Mouse (Mus musculus) forebrain, embryonic 12.5 days (tissue): ENCODE measurements around the gene Med16. TPM values are rescaled to one million over a fixed set of nuclear protein-coding genes. Genes with fewer than 3 reads are reported as not detected.

Experiments
- ATAC-seq: fragments of 200-750 bp; cut with Nextera tagmentation; 2 replicates; pipeline ENCODE4 v1.8.0; 2017; ENCODE audit warnings: moderate TSS enrichment; ENCODE audit not compliant: low FRiP score
- H3K27ac ChIP-seq: fragments of 300-500 bp; sonication (generic); 2 replicates; pipeline ENCODE4 v1.5.1; 2016; ENCODE audit warnings: mild to moderate bottlenecking
- H3K27me3 ChIP-seq: fragments of 300-500 bp; sonication (generic); 2 replicates; pipeline ENCODE4 v1.6.1; 2016; ENCODE audit warnings: mild to moderate bottlenecking
- H3K36me3 ChIP-seq: fragments of 300-500 bp; sonication (generic); replicated peaks from 2 replicates; pipeline ENCODE4 v1.6.1; 2016; ENCODE audit warnings: mild to moderate bottlenecking
- H3K4me1 ChIP-seq: fragments of 300-500 bp; sonication (generic); 2 replicates; pipeline ENCODE4 v1.6.1; 2016
- H3K4me2 ChIP-seq: fragments of 300-500 bp; sonication (generic); 2 replicates; pipeline ENCODE4 v1.6.1; 2016; ENCODE audit warnings: mild to moderate bottlenecking, moderate library complexity
- H3K4me3 ChIP-seq: fragments of 300-500 bp; sonication (generic); replicated peaks from 2 replicates; pipeline ENCODE4 v1.5.1; 2016; ENCODE audit warnings: mild to moderate bottlenecking
- H3K9ac ChIP-seq: fragments of 300-500 bp; sonication (generic); 2 replicates; pipeline ENCODE4 v1.6.1; 2016; ENCODE audit warnings: mild to moderate bottlenecking
- H3K9me3 ChIP-seq: fragments of 300-500 bp; sonication (generic); 2 replicates; pipeline ENCODE4 v1.6.1; 2016
- WGBS: fragments of 180-500 bp; shearing (Covaris S2); methylation state at CpG from one replicate; pipeline ENCODE4 v1.1.7; 2016; 5-methylcytosine and 5-hydroxymethylcytosine counted together
- polyA plus RNA-seq: library from polyadenylated mRNA; unstranded; fragments of >200 nt; fragmentation: Nextera tagmentation; extraction: Ambion mirVana; gene quantifications from 2 replicates; pipeline ENCODE4 v1.2.1, GENCODE M21; 2016

The Med16 gene
- polyA plus RNA-seq, 1 experiment from 2014 or later: 62.3 TPM

DNA sequence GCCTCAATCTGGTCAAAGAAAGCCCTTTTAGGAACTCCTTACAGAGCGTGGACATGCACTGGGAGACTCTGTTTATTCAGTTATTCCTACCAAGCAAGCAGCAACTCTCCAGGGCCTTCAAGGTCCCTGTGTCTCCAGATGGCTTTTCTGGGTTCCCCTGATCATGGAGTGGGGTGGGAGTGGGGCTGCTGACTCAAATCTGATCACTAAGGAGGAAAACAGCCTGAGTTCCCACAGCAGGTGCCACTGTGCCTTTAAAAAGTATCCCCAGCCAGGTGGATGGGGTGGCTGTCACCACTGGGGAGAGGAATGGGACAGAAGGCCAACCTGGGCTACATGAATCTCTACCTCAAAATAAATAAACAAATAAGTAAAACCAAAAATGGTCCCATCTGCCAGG is 34.3 kb upstream of the Med16 start:
- no peaks in the 10 kb centered on the region for H3K27me3 ChIP-seq
- H3K4me3 ChIP-seq: no peak overlapping the region
- H3K36me3 ChIP-seq: peaks cover 10% of the 10 kb centered on the region; the same call in 1 of the 2 replicates
- ATAC-seq: no peak
- peaks cover 31% of the 10 kb centered on the region for H3K4me1 ChIP-seq
- no peak overlapping the region for H3K4me2 ChIP-seq
- H3K9ac ChIP-seq: no peak overlapping the region
- H3K9me3 ChIP-seq: no peaks in the 10 kb centered on the region
- whole genome bisulfite sequencing: 86% methylated on average over 1 of the region's 1 CpGs
- H3K27ac ChIP-seq: no peak overlapping the region

GRCm38 (mm10) chr10:79940749-79941148 is 32.0 kb upstream of the Med16 start:
- no peak overlapping the region for H3K27ac ChIP-seq
- peaks cover 28% of the 10 kb centered on the region for H3K4me1 ChIP-seq
- H3K4me3 ChIP-seq: no peak overlapping the region
- no peak overlapping the region for H3K9ac ChIP-seq
- H3K9me3 ChIP-seq: no peaks in the 10 kb centered on the region
- H3K36me3 ChIP-seq: peaks cover 10% of the 10 kb centered on the region; the same call in 1 of the 2 replicates
- H3K4me2 ChIP-seq: no peak overlapping the region
- 76% methylated on average over 7 of the region's 7 CpGs for WGBS
- no peaks in the 10 kb centered on the region for H3K27me3 ChIP-seq
- no peak for ATAC-seq

DNA sequence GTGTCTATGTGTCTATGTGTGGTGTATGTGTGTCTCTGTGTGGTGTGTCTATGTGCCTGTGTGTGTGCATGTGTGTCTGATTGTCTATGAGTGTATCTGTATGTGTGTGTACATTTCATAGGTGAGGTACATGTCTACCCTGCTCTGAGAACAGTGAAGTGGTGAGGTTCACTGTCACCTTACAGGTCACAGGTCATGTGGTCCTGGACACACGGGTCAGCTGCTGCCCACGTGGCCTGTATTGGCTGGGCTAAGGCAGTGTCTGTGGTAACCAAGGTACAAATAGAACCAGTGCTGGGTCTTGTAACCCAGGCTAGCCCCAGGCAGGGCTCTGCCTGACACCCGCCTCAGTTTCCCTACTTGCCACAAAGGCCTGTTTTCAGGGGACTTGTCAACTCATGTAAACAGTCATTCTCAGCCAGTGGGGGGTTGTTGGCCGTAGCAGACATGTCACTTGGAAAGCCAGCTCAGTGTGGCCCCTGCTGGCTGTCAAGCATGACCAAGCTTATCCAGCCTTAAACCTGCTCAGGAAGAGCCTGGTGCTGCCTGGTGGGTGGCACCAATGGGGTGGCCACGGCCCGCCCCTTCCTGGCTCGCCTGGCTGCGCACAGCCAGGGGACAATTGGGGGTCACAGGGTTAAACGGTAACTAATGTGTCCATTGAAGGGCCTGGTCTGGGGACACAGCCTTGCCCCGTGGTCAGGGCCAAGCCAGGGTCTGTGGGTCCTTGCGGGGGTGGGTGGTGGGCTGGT is 29.2 kb upstream of the Med16 start:
- 66% methylated on average over 11 of the region's 11 CpGs for WGBS
- Histone ChIP-seq H3K4me1 (peaks cover 24% of the 10 kb centered on the region), H3K36me3 (peaks cover 26% of the 10 kb centered on the region), H3K9ac (no peak overlapping the region), H3K9me3 (no peaks in the 10 kb centered on the region), H3K4me2 (no peak overlapping the region), H3K4me3 (no peak overlapping the region), H3K27ac (no peak overlapping the region), H3K27me3 (no peaks in the 10 kb centered on the region)
- ATAC-seq: no peak

GRCm38 (mm10) chr10:79936911-79937441 is 28.3 kb upstream of the Med16 start:
- no peak overlapping the region for H3K9ac ChIP-seq
- peak overlapping the region; percentile 31; the same call in 1 of the 2 replicates for H3K27ac ChIP-seq
- H3K27me3 ChIP-seq: no peaks in the 10 kb centered on the region
- peaks cover 34% of the 10 kb centered on the region for H3K4me1 ChIP-seq
- no peak overlapping the region for H3K4me2 ChIP-seq
- no peak for ATAC-seq
- H3K9me3 ChIP-seq: no peaks in the 10 kb centered on the region
- WGBS: 81% methylated on average over 27 of the region's 27 CpGs
- peaks cover 32% of the 10 kb centered on the region for H3K36me3 ChIP-seq
- no peak overlapping the region for H3K4me3 ChIP-seq

GRCm38 (mm10) chr10:79936284-79936910 is 27.7 kb upstream of the Med16 start:
- Histone ChIP-seq H3K9ac (no peak overlapping the region), H3K4me1 (peaks cover 37% of the 10 kb centered on the region), H3K4me2 (no peak overlapping the region)

DNA sequence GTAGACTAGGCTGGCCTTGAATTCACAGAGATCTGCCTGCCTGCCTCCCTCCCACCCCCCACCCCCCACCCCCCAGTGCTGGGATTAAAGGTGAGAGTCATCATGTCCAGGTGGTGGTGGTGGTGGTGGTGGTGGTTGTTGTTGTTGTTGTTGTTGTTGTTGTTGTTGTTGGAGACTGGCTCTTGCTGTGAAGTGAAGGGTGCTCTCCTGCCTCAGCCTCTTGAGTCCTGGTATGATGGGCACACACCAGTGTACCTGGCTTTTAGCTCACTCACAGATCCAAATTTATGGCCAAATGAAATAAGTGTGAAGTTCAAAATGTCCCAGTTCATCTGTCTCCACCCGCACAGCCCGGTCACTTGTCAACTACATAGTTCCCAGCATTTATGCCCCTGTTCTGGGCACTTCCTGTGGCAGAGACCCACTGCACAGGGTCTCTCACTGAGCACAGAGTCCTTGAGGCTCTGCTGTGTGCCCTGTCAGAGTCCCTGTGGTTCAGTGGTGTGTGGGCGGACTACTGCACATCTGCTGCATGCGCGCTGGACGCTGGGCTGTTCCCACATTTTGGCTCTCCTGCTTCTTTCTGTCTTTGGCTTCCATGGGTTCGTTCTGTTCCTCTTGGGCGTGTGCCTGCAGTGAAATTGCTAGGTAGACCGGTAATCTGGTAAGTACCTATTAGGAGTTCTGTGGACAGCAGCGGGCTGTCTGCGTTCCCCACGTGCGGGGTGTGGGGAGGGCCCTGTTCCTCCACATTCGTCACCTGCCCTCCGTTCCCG is 26.3 kb upstream of the Med16 start:
- Histone ChIP-seq H3K9ac (no peak overlapping the region), H3K27ac (no peak overlapping the region), H3K4me2 (no peak overlapping the region), H3K9me3 (no peaks in the 10 kb centered on the region), H3K4me1 (peaks cover 40% of the 10 kb centered on the region), H3K36me3 (peaks cover 40% of the 10 kb centered on the region), H3K4me3 (no peak overlapping the region), H3K27me3 (no peaks in the 10 kb centered on the region)
- WGBS: 88% methylated on average over 16 of the region's 16 CpGs
- no peak for ATAC-seq

More at GRCm38 (mm10) chr10:79936284-79936910, 27.7 kb upstream of the Med16 start:
- Histone ChIP-seq H3K27ac (peak overlapping the region; percentile 31), H3K27me3 (no peaks in the 10 kb centered on the region), H3K4me3 (no peak overlapping the region), H3K9me3 (no peaks in the 10 kb centered on the region), H3K36me3 (peaks cover 32% of the 10 kb centered on the region)
- WGBS: 80% methylated on average over 10 of the region's 10 CpGs
- no peak for ATAC-seq

- Histone ChIP-seq H3K27me3 (no peaks in the 10 kb centered on the region), H3K27ac (no peak overlapping the region), H3K36me3 (peaks cover 40% of the 10 kb centered on the region), H3K9me3 (no peaks in the 10 kb centered on the region), H3K9ac (no peak overlapping the region), H3K4me3 (no peak overlapping the region), H3K4me1 (peaks cover 47% of the 10 kb centered on the region), H3K4me2 (no peak overlapping the region)
- WGBS: 80% methylated on average over 13 of the region's 13 CpGs
- ATAC-seq: no peak; the same call in 1 of the 2 replicates
Measured at GRCm38 (mm10) chr10:79934272-79934721, 25.6 kb upstream of the Med16 start.

GRCm38 (mm10) chr10:79933861-79934260 is 25.1 kb upstream of the Med16 start:
- 0 out of 2 replicates have a peak overlapping the region, but pooled peaks have one; percentile 25 for H3K27ac ChIP-seq
- H3K36me3 ChIP-seq: peaks cover 40% of the 10 kb centered on the region
- H3K4me3 ChIP-seq: no peak overlapping the region
- H3K4me1 ChIP-seq: peaks cover 51% of the 10 kb centered on the region
- H3K9me3 ChIP-seq: no peaks in the 10 kb centered on the region
- 35% methylated on average over 6 of the region's 6 CpGs for WGBS
- H3K27me3 ChIP-seq: no peaks in the 10 kb centered on the region
- no peak overlapping the region for H3K4me2 ChIP-seq
- no peak overlapping the region for H3K9ac ChIP-seq
- no peak for ATAC-seq

DNA sequence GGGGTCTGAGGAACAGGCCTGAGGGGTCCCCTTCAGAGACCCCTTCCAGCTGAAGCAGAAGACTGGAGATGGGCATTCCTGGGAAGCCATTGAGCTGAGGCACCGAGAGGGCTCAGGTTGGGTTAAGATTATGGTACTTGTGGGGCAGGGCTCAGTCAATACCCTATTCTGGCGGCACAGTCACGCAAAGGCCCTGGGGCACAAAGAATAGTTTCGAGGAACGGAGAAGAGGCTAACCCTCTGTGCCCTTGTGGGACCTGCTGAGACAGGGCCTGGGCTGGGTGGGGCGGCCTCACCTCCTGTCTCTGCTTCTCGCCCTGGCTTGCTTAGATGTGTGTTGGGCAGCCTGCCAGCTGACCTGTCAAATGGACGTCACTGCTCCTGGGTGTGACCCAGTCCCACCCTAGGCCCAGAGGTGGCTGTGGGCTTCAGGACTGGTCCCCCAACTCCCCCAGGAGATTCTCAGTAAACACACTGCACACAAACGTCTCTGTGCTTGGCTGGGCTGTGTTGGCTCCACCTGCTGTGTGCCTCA is 24.5 kb upstream of the Med16 start:
- Histone ChIP-seq H3K9ac (no peak overlapping the region), H3K27ac (no peak overlapping the region), H3K36me3 (peaks cover 40% of the 10 kb centered on the region), H3K4me1 (peaks cover 58% of the 10 kb centered on the region), H3K4me2 (peak overlapping the region; percentile 4; the same call in 1 of the 2 replicates), H3K27me3 (no peaks in the 10 kb centered on the region), H3K9me3 (no peaks in the 10 kb centered on the region), H3K4me3 (no peak overlapping the region)
- ATAC-seq: no peak
- 76% methylated on average over 9 of the region's 9 CpGs for WGBS

DNA sequence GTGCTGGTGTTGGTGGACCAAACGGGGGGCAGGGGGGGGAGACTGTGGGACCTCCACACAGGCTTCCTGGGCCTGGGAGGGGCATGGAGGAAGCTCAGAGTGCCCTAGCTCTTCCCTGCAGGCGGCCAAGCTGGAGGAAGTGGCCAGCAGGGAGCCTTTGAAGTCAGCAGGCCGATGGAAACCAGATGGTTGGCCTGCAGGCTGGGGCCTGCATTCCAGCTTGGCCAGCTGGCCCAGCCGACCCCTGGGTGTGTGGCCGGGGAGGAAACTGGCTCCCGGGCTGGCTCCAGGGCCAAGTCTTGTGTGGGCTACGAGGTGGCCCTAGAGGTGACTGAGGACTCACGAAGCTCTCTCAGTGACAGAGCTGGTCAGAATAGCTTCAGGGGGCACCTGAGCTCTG is 24.0 kb upstream of the Med16 start:
- WGBS: 30% methylated on average over 8 of the region's 8 CpGs
- H3K36me3 ChIP-seq: peaks cover 40% of the 10 kb centered on the region
- no peak overlapping the region for H3K4me3 ChIP-seq
- H3K4me1 ChIP-seq: peaks cover 60% of the 10 kb centered on the region
- H3K27me3 ChIP-seq: no peaks in the 10 kb centered on the region
- no peak overlapping the region for H3K9ac ChIP-seq
- H3K27ac ChIP-seq: 0 out of 2 replicates have a peak overlapping the region, but pooled peaks have one; percentile 9
- no peaks in the 10 kb centered on the region for H3K9me3 ChIP-seq
- peak overlapping the region; percentile 4; the same call in 1 of the 2 replicates for H3K4me2 ChIP-seq
- no peak for ATAC-seq

GRCm38 (mm10) chr10:79931797-79932196 is 23.1 kb upstream of the Med16 start:
- H3K9me3 ChIP-seq: no peaks in the 10 kb centered on the region
- no peak overlapping the region for H3K4me2 ChIP-seq
- H3K27ac ChIP-seq: 0 out of 2 replicates have a peak overlapping the region, but pooled peaks have one; percentile 9
- 86% methylated on average over 9 of the region's 9 CpGs for WGBS
- H3K9ac ChIP-seq: no peak overlapping the region
- H3K4me3 ChIP-seq: no peak overlapping the region
- no peaks in the 10 kb centered on the region for H3K27me3 ChIP-seq
- peaks cover 40% of the 10 kb centered on the region for H3K36me3 ChIP-seq
- ATAC-seq: no peak
- H3K4me1 ChIP-seq: peaks cover 54% of the 10 kb centered on the region

DNA sequence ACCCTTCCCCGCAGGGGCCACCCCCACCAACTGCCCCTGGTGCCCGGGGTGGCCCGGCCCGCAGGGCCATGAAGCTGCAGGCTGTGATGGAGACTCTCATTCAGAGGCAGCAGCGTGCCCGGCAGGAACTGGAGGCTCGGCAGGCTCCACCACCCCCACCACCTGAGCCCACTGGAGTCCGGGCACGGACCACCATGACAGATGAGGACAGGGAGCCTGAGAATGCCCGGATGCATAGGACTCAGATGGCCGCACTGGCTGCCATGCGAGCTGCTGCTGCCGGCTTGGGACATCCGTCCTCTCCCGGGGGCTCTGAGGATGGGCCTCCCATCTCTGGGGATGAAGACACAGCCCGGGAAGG is 22.1 kb upstream of the Med16 start:
- Histone ChIP-seq H3K27me3 (no peaks in the 10 kb centered on the region), H3K4me3 (no peak overlapping the region), H3K9ac (no peak overlapping the region), H3K36me3 (peaks cover 40% of the 10 kb centered on the region), H3K27ac (no peak overlapping the region), H3K4me1 (peaks cover 57% of the 10 kb centered on the region), H3K4me2 (no peak overlapping the region; the same call in 1 of the 2 replicates), H3K9me3 (no peaks in the 10 kb centered on the region)
- 90% methylated on average over 16 of the region's 16 CpGs for WGBS
- ATAC-seq: no peak
